Mouse (Mus musculus): Measurements from ENCODE around the gene Spib. TPM values are rescaled to one million over a fixed set of nuclear protein-coding genes. Genes with fewer than 3 reads are reported as not detected.
A peak's percentile ranks its signal among the peaks of the same experiment; 100 is the strongest.

Gene Spib
- polyA plus RNA-seq, 1 experiment: 0.08 TPM

- TF ChIP-seq TAL1 (IDR thresholded peaks at IDR 0.05; ENCODE audit: low read length) (no peak), GATA1 (IDR thresholded peaks at IDR 0.05; ENCODE audit: low read length) (no peak)
- no peaks in the 10 kb centered on the region for H3K9me3 ChIP-seq (ENCODE audit: control insufficient read depth, low read length)
- peaks cover 71% of the 10 kb centered on the region for H3K27me3 ChIP-seq (ENCODE audit: control insufficient read depth)
Observed at GRCm38 (mm10) chr7:44523056-44523455, 8.8 kb downstream of the Spib start.

GRCm38 (mm10) chr7:44521710-44522109 is 10.2 kb downstream of the Spib start:
- Histone ChIP-seq H3K27me3 (ENCODE audit: control insufficient read depth) (peaks cover 64% of the 10 kb centered on the region), H3K36me3 (ENCODE audit: control insufficient read depth) (no peaks in the 10 kb centered on the region), H3K9me3 (ENCODE audit: control insufficient read depth, low read length) (no peaks in the 10 kb centered on the region), H3K4me1 (ENCODE audit: control insufficient read depth) (no peaks in the 10 kb centered on the region; the same call in none of the 2 replicates), H3K4me3 (replicated peaks) (no peak overlapping the region)
- TF ChIP-seq GATA1 (IDR thresholded peaks at IDR 0.05; ENCODE audit: low read length): no peak
- no peak for TF ChIP-seq TAL1 (IDR thresholded peaks at IDR 0.05; ENCODE audit: low read length)

More at GRCm38 (mm10) chr7:44523056-44523455, 8.8 kb downstream of the Spib start:
- H3K4me3 ChIP-seq (replicated peaks): no peak overlapping the region
- no peaks in the 10 kb centered on the region for H3K36me3 ChIP-seq (ENCODE audit: control insufficient read depth)
- H3K4me1 ChIP-seq (ENCODE audit: control insufficient read depth): peaks cover 10% of the 10 kb centered on the region

- TF ChIP-seq GATA1 (IDR thresholded peaks at IDR 0.05; ENCODE audit: low read length): no peak
- TF ChIP-seq TAL1 (IDR thresholded peaks at IDR 0.05; ENCODE audit: low read length): no peak
- H3K27me3 ChIP-seq (ENCODE audit: control insufficient read depth): peaks cover 62% of the 10 kb centered on the region
- H3K9me3 ChIP-seq (ENCODE audit: control insufficient read depth, low read length): no peaks in the 10 kb centered on the region
- H3K4me1 ChIP-seq (ENCODE audit: control insufficient read depth): no peaks in the 10 kb centered on the region; the same call in none of the 2 replicates
- H3K4me3 ChIP-seq (replicated peaks): no peak overlapping the region
- no peaks in the 10 kb centered on the region for H3K36me3 ChIP-seq (ENCODE audit: control insufficient read depth)
Observed at GRCm38 (mm10) chr7:44520990-44521389, 10.9 kb downstream of the Spib start.

GRCm38 (mm10) chr7:44519240-44519913 is 12.5 kb downstream of the Spib start:
- Histone ChIP-seq H3K27me3 (ENCODE audit: control insufficient read depth) (peaks cover 55% of the 10 kb centered on the region), H3K9me3 (ENCODE audit: control insufficient read depth, low read length) (no peaks in the 10 kb centered on the region), H3K4me1 (ENCODE audit: control insufficient read depth) (no peaks in the 10 kb centered on the region; the same call in none of the 2 replicates), H3K4me3 (replicated peaks) (no peak overlapping the region), H3K36me3 (ENCODE audit: control insufficient read depth) (no peaks in the 10 kb centered on the region)
- no peak for TF ChIP-seq GATA1 (IDR thresholded peaks at IDR 0.05; ENCODE audit: low read length)
- TF ChIP-seq TAL1 (IDR thresholded peaks at IDR 0.05; ENCODE audit: low read length): no peak

- H3K36me3 ChIP-seq (ENCODE audit: control insufficient read depth): no peaks in the 10 kb centered on the region
- H3K27me3 ChIP-seq (ENCODE audit: control insufficient read depth): peaks cover 39% of the 10 kb centered on the region
- H3K4me1 ChIP-seq (ENCODE audit: control insufficient read depth): peaks cover 8% of the 10 kb centered on the region
- no peak overlapping the region for H3K4me3 ChIP-seq (replicated peaks)
- peaks cover 8% of the 10 kb centered on the region for H3K9me3 ChIP-seq (ENCODE audit: control insufficient read depth, low read length)
- TF ChIP-seq TAL1 (IDR thresholded peaks at IDR 0.05; ENCODE audit: low read length): no peak
- no peak for TF ChIP-seq GATA1 (IDR thresholded peaks at IDR 0.05; ENCODE audit: low read length)
Observed at GRCm38 (mm10) chr7:44507491-44507890, 24.4 kb downstream of the Spib start.

GRCm38 (mm10) chr7:44501563-44502115 is 30.2 kb downstream of the Spib start:
- TF ChIP-seq TAL1 (IDR thresholded peaks at IDR 0.05; ENCODE audit: low read length): no peak
- TF ChIP-seq GATA1 (IDR thresholded peaks at IDR 0.05; ENCODE audit: low read length): no peak
- peaks cover 2% of the 10 kb centered on the region; the same call in 1 of the 2 replicates for H3K36me3 ChIP-seq (ENCODE audit: control insufficient read depth)
- peaks cover 35% of the 10 kb centered on the region for H3K27me3 ChIP-seq (ENCODE audit: control insufficient read depth)
- peaks cover 4% of the 10 kb centered on the region for H3K9me3 ChIP-seq (ENCODE audit: control insufficient read depth, low read length)
- peaks cover 32% of the 10 kb centered on the region for H3K4me1 ChIP-seq (ENCODE audit: control insufficient read depth)
- H3K4me3 ChIP-seq (replicated peaks): no peak overlapping the region

- Histone ChIP-seq H3K4me3 (replicated peaks) (no peak overlapping the region), H3K36me3 (ENCODE audit: control insufficient read depth) (peaks cover 2% of the 10 kb centered on the region), H3K4me1 (ENCODE audit: control insufficient read depth) (peaks cover 44% of the 10 kb centered on the region), H3K27me3 (ENCODE audit: control insufficient read depth) (peaks cover 34% of the 10 kb centered on the region), H3K9me3 (ENCODE audit: control insufficient read depth, low read length) (peaks cover 4% of the 10 kb centered on the region)
- TF ChIP-seq GATA1 (IDR thresholded peaks at IDR 0.05; ENCODE audit: low read length) (no peak), TAL1 (IDR thresholded peaks at IDR 0.05; ENCODE audit: low read length) (no peak)
Observed at GRCm38 (mm10) chr7:44500046-44500445, 31.8 kb downstream of the Spib start.

- TF ChIP-seq GATA1 (IDR thresholded peaks at IDR 0.05; ENCODE audit: low read length): no peak
- TF ChIP-seq TAL1 (IDR thresholded peaks at IDR 0.05; ENCODE audit: low read length): no peak
- H3K9me3 ChIP-seq (ENCODE audit: control insufficient read depth, low read length): no peaks in the 10 kb centered on the region
- H3K4me3 ChIP-seq (replicated peaks): no peak overlapping the region
- H3K27me3 ChIP-seq (ENCODE audit: control insufficient read depth): peaks cover 28% of the 10 kb centered on the region
- peaks cover 54% of the 10 kb centered on the region for H3K4me1 ChIP-seq (ENCODE audit: control insufficient read depth)
- H3K36me3 ChIP-seq (ENCODE audit: control insufficient read depth): peaks cover 12% of the 10 kb centered on the region
Observed at GRCm38 (mm10) chr7:44498922-44499321, 32.9 kb downstream of the Spib start.

- Histone ChIP-seq H3K36me3 (ENCODE audit: control insufficient read depth) (peaks cover 26% of the 10 kb centered on the region), H3K9me3 (ENCODE audit: control insufficient read depth, low read length) (no peaks in the 10 kb centered on the region), H3K27me3 (ENCODE audit: control insufficient read depth) (peaks cover 17% of the 10 kb centered on the region), H3K4me3 (replicated peaks) (peak overlapping the region; percentile 84), H3K4me1 (ENCODE audit: control insufficient read depth) (peaks cover 65% of the 10 kb centered on the region)
- no peak for TF ChIP-seq GATA1 (IDR thresholded peaks at IDR 0.05; ENCODE audit: low read length)
- no peak for TF ChIP-seq TAL1 (IDR thresholded peaks at IDR 0.05; ENCODE audit: low read length)
Observed at GRCm38 (mm10) chr7:44497361-44498055, 34.4 kb downstream of the Spib start.
